Comparison of ENCODE assay signal across 12 mouse cellular contexts in genomic region chr5:66469685-66470084, GRCm38 (mm10).
DNase-seq lines count a peak whose midpoint lies in the region; ATAC-seq and TF ChIP-seq lines count a peak whose summit lies in the region.
"Had no signal": no experiment of that assay in that cellular context is flagged by ENCODE, and none has a peak within 500 bp of the region (broad histone marks: within the 10 kb centered on the region; RNA-seq: fewer than 3 reads in every experiment).

No protein-coding gene starts in this region.

- H3K27ac ChIP-seq in kidney, embryonic 14.5 days (ENCODE audit: low read depth, low read length) = no peak overlapping the region
- H3K27ac ChIP-seq in heart, postnatal 0 days (ENCODE audit: low read depth) = 0 out of 2 replicates have a peak overlapping the region, but pooled peaks have one; percentile 36
- H3K27ac ChIP-seq: hindbrain, embryonic 15.5 days; liver, embryonic 12.5 days had no signal

- H3K9ac ChIP-seq in kidney, embryonic 14.5 days (ENCODE audit: low read depth, low read length) = no peak overlapping the region
- H3K9ac ChIP-seq in heart, postnatal 0 days (replicated peaks; ENCODE audit: low read depth, low read length) = no peak overlapping the region
- H3K9ac ChIP-seq: hindbrain, embryonic 15.5 days; liver, embryonic 12.5 days had no signal

- no peak for TF ChIP-seq CTCF in heart, postnatal 0 days (IDR thresholded peaks at IDR 0.05; ENCODE audit: low read depth)

- no peak overlapping the region for H3K4me3 ChIP-seq in kidney, embryonic 14.5 days (ENCODE audit: low read length)
- H3K4me3 ChIP-seq in heart, postnatal 0 days (ENCODE audit: low read depth, low read length) = no peak overlapping the region
- H3K4me3 ChIP-seq: hindbrain, embryonic 15.5 days; liver, embryonic 12.5 days had no signal

- no peak for ATAC-seq in kidney, embryonic 14.5 days (ENCODE audit: low FRiP score, low TSS enrichment)
- peak; percentile 77 for ATAC-seq in heart, postnatal 0 days (ENCODE audit: insufficient read depth, low read depth)
- no peak for ATAC-seq in activated CD4-positive, CD25-positive, alpha-beta regulatory T cell, adult 4 months
- ATAC-seq: liver, embryonic 12.5 days had no signal

- TF ChIP-seq EP300 in heart, postnatal 0 days (IDR thresholded peaks at IDR 0.05; ENCODE audit: low read depth) = peak; percentile 99

- no peaks in the 10 kb centered on the region for H3K4me1 ChIP-seq in kidney, embryonic 14.5 days (ENCODE audit: control insufficient read depth, insufficient read depth, low read length)
- peaks cover 3% of the 10 kb centered on the region; the same call in 1 of the 2 replicates for H3K4me1 ChIP-seq in heart, postnatal 0 days (ENCODE audit: control insufficient read depth, insufficient read depth)

- no peak overlapping the region for H3K4me2 ChIP-seq in kidney, embryonic 14.5 days (replicated peaks; ENCODE audit: low read depth, low read length)
- H3K4me2 ChIP-seq in heart, postnatal 0 days (ENCODE audit: low read depth, low read length) = no peak overlapping the region
- H3K4me2 ChIP-seq: hindbrain, embryonic 15.5 days; liver, embryonic 12.5 days had no signal

- peak; percentile 49 for DNase-seq in kidney, adult 18-20 months
- DNase-seq in adrenal gland, postnatal 25 days = peak; percentile 40
- peak; percentile 52 for DNase-seq in heart, postnatal 0 days (ENCODE audit: low spot score)
- DNase-seq in lung, postnatal 10 days = peak; percentile 59
- DNase-seq in right cerebral cortex, postnatal 10 days (ENCODE audit: low spot score in 2 of 2) = no peak
- no peak for DNase-seq in testis, postnatal 14 days (ENCODE audit: low spot score)
- DNase-seq: cerebellum, adult 9-11 months had no signal

- no peaks in the 10 kb centered on the region for H3K36me3 ChIP-seq in kidney, embryonic 14.5 days (ENCODE audit: control insufficient read depth, insufficient read depth, low read length)
- H3K36me3 ChIP-seq in heart, postnatal 0 days (replicated peaks; ENCODE audit: control insufficient read depth, insufficient read depth, low read length) = no peaks in the 10 kb centered on the region
- H3K36me3 ChIP-seq: hindbrain, embryonic 15.5 days; liver, embryonic 12.5 days had no signal

- 72% methylated on average over 11 of the region's 11 CpGs for WGBS in kidney, embryonic 14.5 days
- 32% methylated on average over 11 of the region's 11 CpGs for WGBS in heart, postnatal 0 days

- no peaks in the 10 kb centered on the region for H3K9me3 ChIP-seq in kidney, embryonic 14.5 days (ENCODE audit: control insufficient read depth, low read length)
- H3K9me3 ChIP-seq in heart, postnatal 0 days (replicated peaks; ENCODE audit: control insufficient read depth, low read length) = no peaks in the 10 kb centered on the region
- H3K9me3 ChIP-seq: hindbrain, embryonic 15.5 days; liver, embryonic 12.5 days had no signal

- no peaks in the 10 kb centered on the region for H3K27me3 ChIP-seq in kidney, embryonic 14.5 days (ENCODE audit: control insufficient read depth, insufficient read depth, low read length)
- no peaks in the 10 kb centered on the region for H3K27me3 ChIP-seq in heart, postnatal 0 days (ENCODE audit: control insufficient read depth, insufficient read depth, low read length)
- H3K27me3 ChIP-seq: CH12.LX; hindbrain, embryonic 15.5 days; liver, embryonic 12.5 days had no signal

Comparison
In these comparisons a context has a peak if more than half of its experiments do, and no peak if none do; other contexts are left out.
1. DNase-seq: peak in kidney, adult 18-20 months (single experiment), adrenal gland, postnatal 25 days (single experiment), heart, postnatal 0 days (single experiment) and lung, postnatal 10 days (single experiment); none in right cerebral cortex, postnatal 10 days (0 of 2) and testis, postnatal 14 days (single experiment).